Comparison of ENCODE assay signal across 8 mouse cellular contexts in genomic region chr10:4078979-4079630, GRCm38 (mm10).
DNase-seq lines count a peak whose midpoint lies in the region; ATAC-seq and TF ChIP-seq lines count a peak whose summit lies in the region.

No protein-coding gene starts in this region.

- H3K4me1 ChIP-seq in liver, adult 2 months (ENCODE audit: control insufficient read depth, insufficient read depth, low read length), result peaks cover 1% of the 10 kb centered on the region; the same call in 1 of the 2 replicates
- peaks cover 22% of the 10 kb centered on the region for H3K4me1 ChIP-seq in liver, embryonic 12.5 days
- peaks cover 14% of the 10 kb centered on the region for H3K4me1 ChIP-seq in embryonic fibroblast, embryonic 13.5 days (ENCODE audit: control insufficient read depth, insufficient read depth, low read length)
- H3K4me1 ChIP-seq in kidney, embryonic 14.5 days (ENCODE audit: control insufficient read depth, insufficient read depth, low read length), result peaks cover 28% of the 10 kb centered on the region
- H3K4me1 ChIP-seq in neural tube, embryonic 15.5 days, result peaks cover 15% of the 10 kb centered on the region

- H3K9ac ChIP-seq in liver, adult 2 months (ENCODE audit: low read depth, low read length), result no peak overlapping the region
- no peak overlapping the region for H3K9ac ChIP-seq in liver, embryonic 12.5 days
- no peak overlapping the region for H3K9ac ChIP-seq in kidney, embryonic 14.5 days (ENCODE audit: low read depth, low read length)
- no peak overlapping the region for H3K9ac ChIP-seq in neural tube, embryonic 15.5 days (replicated peaks)

- TF ChIP-seq CTCF in liver, adult 2 months (IDR thresholded peaks at IDR 0.05; ENCODE audit: low read depth, low read length), result no peak
- TF ChIP-seq CTCF in embryonic fibroblast, embryonic 13.5 days (IDR thresholded peaks at IDR 0.05; ENCODE audit: borderline replicate concordance, insufficient read depth, low read length), result no peak

- TF ChIP-seq POLR2A in liver, adult 2 months (IDR thresholded peaks at IDR 0.05; ENCODE audit: extremely low read depth, insufficient read depth, low read length), result no peak
- no peak for TF ChIP-seq POLR2A in embryonic fibroblast, embryonic 13.5 days (IDR thresholded peaks at IDR 0.05; ENCODE audit: low read depth, low read length)

- peak overlapping the region; percentile 23 for H3K27ac ChIP-seq in liver, adult 2 months (replicated peaks; ENCODE audit: insufficient read depth, low read depth, low read length)
- H3K27ac ChIP-seq in liver, embryonic 12.5 days, result no peak overlapping the region
- peak overlapping the region; percentile 62 for H3K27ac ChIP-seq in embryonic fibroblast, embryonic 13.5 days (ENCODE audit: insufficient read depth, low read length)
- peak overlapping the region; percentile 87 for H3K27ac ChIP-seq in kidney, embryonic 14.5 days (ENCODE audit: low read depth, low read length)
- H3K27ac ChIP-seq in neural tube, embryonic 15.5 days (replicated peaks), result peak overlapping the region; percentile 20; the same call in 1 of the 2 replicates

- H3K4me2 ChIP-seq in liver, embryonic 12.5 days, result no peak overlapping the region
- H3K4me2 ChIP-seq in kidney, embryonic 14.5 days (replicated peaks; ENCODE audit: low read depth, low read length), result no peak overlapping the region
- H3K4me2 ChIP-seq in neural tube, embryonic 15.5 days, result no peak overlapping the region

- 77% methylated on average over 8 of the region's 8 CpGs for WGBS in liver, adult 2 months
- WGBS in liver, embryonic 12.5 days (ENCODE audit: insufficient replicate concordance), result 39% methylated on average over 8 of the region's 8 CpGs
- WGBS in kidney, embryonic 14.5 days, result 46% methylated on average over 8 of the region's 8 CpGs
- WGBS in neural tube, embryonic 15.5 days, result 71% methylated on average over 8 of the region's 8 CpGs

- no peaks in the 10 kb centered on the region for H3K36me3 ChIP-seq in liver, adult 2 months (ENCODE audit: control insufficient read depth, insufficient read depth, low read length)
- peaks cover 40% of the 10 kb centered on the region for H3K36me3 ChIP-seq in liver, embryonic 12.5 days
- no peaks in the 10 kb centered on the region for H3K36me3 ChIP-seq in kidney, embryonic 14.5 days (ENCODE audit: control insufficient read depth, insufficient read depth, low read length)
- H3K36me3 ChIP-seq in neural tube, embryonic 15.5 days, result no peaks in the 10 kb centered on the region

- H3K4me3 ChIP-seq in liver, adult 2 months (ENCODE audit: insufficient read depth, low read depth, low read length), result no peak overlapping the region
- H3K4me3 ChIP-seq in liver, embryonic 12.5 days, result no peak overlapping the region
- no peak overlapping the region for H3K4me3 ChIP-seq in embryonic fibroblast, embryonic 13.5 days (ENCODE audit: insufficient read depth, low read length)
- no peak overlapping the region for H3K4me3 ChIP-seq in kidney, embryonic 14.5 days (ENCODE audit: low read length)
- H3K4me3 ChIP-seq in neural tube, embryonic 15.5 days (replicated peaks), result no peak overlapping the region

- H3K79me2 ChIP-seq in liver, adult 2 months (ENCODE audit: control insufficient read depth, insufficient read depth, low read length), result no peaks in the 10 kb centered on the region

- DNase-seq in liver, adult 2 months (ENCODE audit: extremely low read depth, low read depth, low spot score), result peak; percentile 6
- DNase-seq in layer of hippocampus, adult 11-12 months (ENCODE audit: low spot score), result no peak
- DNase-seq in layer of hippocampus, adult 18-20 months (ENCODE audit: low spot score in 2 of 2), result no peak

- no peaks in the 10 kb centered on the region for H3K27me3 ChIP-seq in liver, adult 2 months (ENCODE audit: control insufficient read depth, insufficient read depth, low read length)
- no peaks in the 10 kb centered on the region for H3K27me3 ChIP-seq in liver, embryonic 12.5 days (replicated peaks)
- H3K27me3 ChIP-seq in kidney, embryonic 14.5 days (ENCODE audit: control insufficient read depth, insufficient read depth, low read length), result no peaks in the 10 kb centered on the region
- no peaks in the 10 kb centered on the region for H3K27me3 ChIP-seq in neural tube, embryonic 15.5 days (replicated peaks)

- no peaks in the 10 kb centered on the region for H3K9me3 ChIP-seq in liver, embryonic 12.5 days (replicated peaks)
- no peaks in the 10 kb centered on the region for H3K9me3 ChIP-seq in kidney, embryonic 14.5 days (ENCODE audit: control insufficient read depth, low read length)
- H3K9me3 ChIP-seq in neural tube, embryonic 15.5 days (replicated peaks), result no peaks in the 10 kb centered on the region

- no peak for ATAC-seq in liver, embryonic 12.5 days
- peak; percentile 44; the same call in 1 of the 2 replicates for ATAC-seq in kidney, embryonic 14.5 days (ENCODE audit: low FRiP score, low TSS enrichment)
- no peak for ATAC-seq in neural tube, embryonic 15.5 days (ENCODE audit: low FRiP score)
- ATAC-seq in monocyte, adult 5-6 weeks (replicated peaks; ENCODE audit: insufficient number of reproducible peaks, low FRiP score, low TSS enrichment, poor library complexity, severe bottlenecking), result no peak
